Mouse (Mus musculus) embryonic facial prominence, embryonic 13.5 days (tissue): ENCODE data around the gene Fryl. TPM values are rescaled to one million over a fixed set of nuclear protein-coding genes. Genes with fewer than 3 reads are reported as not detected.

Experiments
- ATAC-seq: fragments of 200-750 bp; cut with Nextera tagmentation; 2 replicates; pipeline ENCODE4 v1.8.0; 2017; ENCODE audit warnings: low read depth; ENCODE audit not compliant: insufficient number of reproducible peaks, insufficient read depth, low FRiP score, low TSS enrichment
- H3K27ac ChIP-seq: fragments of 300-500 bp; sonication (generic); 2 replicates; pipeline ENCODE4 v1.5.1; 2015; ENCODE audit warnings: moderate library complexity, mild to moderate bottlenecking, inconsistent platforms
- H3K27me3 ChIP-seq: fragments of 300-500 bp; sonication (generic); 2 replicates; pipeline ENCODE4 v1.6.1; 2015; ENCODE audit warnings: mild to moderate bottlenecking, inconsistent platforms
- H3K36me3 ChIP-seq: fragments of 300-500 bp; sonication (generic); 2 replicates; pipeline ENCODE4 v1.6.1; 2015; ENCODE audit warnings: mild to moderate bottlenecking, inconsistent platforms
- H3K4me1 ChIP-seq: fragments of 300-500 bp; sonication (generic); 2 replicates; pipeline ENCODE4 v1.6.1; 2015; ENCODE audit warnings: inconsistent platforms
- H3K4me2 ChIP-seq: fragments of 300-500 bp; sonication (generic); 2 replicates; pipeline ENCODE4 v1.6.1; 2015; ENCODE audit warnings: moderate library complexity, mild to moderate bottlenecking, inconsistent platforms
- H3K4me3 ChIP-seq: fragments of 300-500 bp; sonication (generic); 2 replicates; pipeline ENCODE4 v1.5.1; 2015; ENCODE audit warnings: mild to moderate bottlenecking, inconsistent platforms
- H3K9ac ChIP-seq: fragments of 300-500 bp; sonication (generic); 2 replicates; pipeline ENCODE4 v1.6.1; 2015; ENCODE audit warnings: mild to moderate bottlenecking, inconsistent platforms
- H3K9me3 ChIP-seq: fragments of 300-500 bp; sonication (generic); 2 replicates; pipeline ENCODE4 v1.6.1; 2016; ENCODE audit warnings: inconsistent platforms
- WGBS: fragments of 180-500 bp; shearing (Covaris S2); methylation state at CpG from one replicate; pipeline ENCODE4 v1.1.7; 2015; ENCODE audit warnings: mixed read lengths; 5-methylcytosine and 5-hydroxymethylcytosine counted together
- polyA plus RNA-seq: library from polyadenylated mRNA; unstranded; fragments of >200 nt; fragmentation: Nextera tagmentation; extraction: Ambion mirVana; gene quantifications from 2 replicates; pipeline ENCODE4 v1.2.1, GENCODE M21; 2015

Gene Fryl
- polyA plus RNA-seq, 1 experiment from 2014 or later = 30.2 TPM

GRCm38 (mm10) chr5:72994424-72994823, 262.0 kb downstream of the Fryl start:
- no peaks in the 10 kb centered on the region for H3K27me3 ChIP-seq
- H3K9me3 ChIP-seq = no peaks in the 10 kb centered on the region
- H3K9ac ChIP-seq = no peak overlapping the region
- no peak overlapping the region for H3K4me3 ChIP-seq
- H3K4me1 ChIP-seq = peaks cover 14% of the 10 kb centered on the region
- no peak overlapping the region for H3K4me2 ChIP-seq
- 49% methylated on average over 8 of the region's 8 CpGs for WGBS
- no peak for ATAC-seq
- H3K27ac ChIP-seq = no peak overlapping the region
- H3K36me3 ChIP-seq = no peaks in the 10 kb centered on the region

GRCm38 (mm10) chr5:72992474-72992873, 263.9 kb downstream of the Fryl start:
- no peak overlapping the region for H3K27ac ChIP-seq
- peaks cover 14% of the 10 kb centered on the region for H3K4me1 ChIP-seq
- H3K36me3 ChIP-seq = no peaks in the 10 kb centered on the region
- H3K9ac ChIP-seq = no peak overlapping the region
- 79% methylated on average over 1 of the region's 1 CpGs for WGBS
- ATAC-seq = no peak
- H3K4me3 ChIP-seq = no peak overlapping the region
- no peak overlapping the region for H3K4me2 ChIP-seq
- H3K27me3 ChIP-seq = no peaks in the 10 kb centered on the region
- H3K9me3 ChIP-seq = no peaks in the 10 kb centered on the region

GRCm38 (mm10) chr5:72989756-72990155, 266.7 kb downstream of the Fryl start:
- ATAC-seq = no peak

GRCm38 (mm10) chr5:72987786-72988185, 268.6 kb downstream of the Fryl start:
- Histone ChIP-seq H3K9ac (no peak overlapping the region), H3K27me3 (no peaks in the 10 kb centered on the region), H3K4me3 (no peak overlapping the region), H3K9me3 (no peaks in the 10 kb centered on the region), H3K27ac (no peak overlapping the region), H3K36me3 (no peaks in the 10 kb centered on the region), H3K4me1 (peaks cover 14% of the 10 kb centered on the region; the same call in 1 of the 2 replicates), H3K4me2 (no peak overlapping the region)
- 75% methylated on average over 7 of the region's 7 CpGs for WGBS
- no peak for ATAC-seq

More at GRCm38 (mm10) chr5:72989756-72990155, 266.7 kb downstream of the Fryl start:
- 40% methylated on average over 8 of the region's 8 CpGs for WGBS
- no peak overlapping the region for H3K9ac ChIP-seq
- H3K4me3 ChIP-seq = no peak overlapping the region
- peaks cover 13% of the 10 kb centered on the region for H3K4me1 ChIP-seq
- H3K27ac ChIP-seq = no peak overlapping the region
- H3K27me3 ChIP-seq = no peaks in the 10 kb centered on the region
- H3K9me3 ChIP-seq = no peaks in the 10 kb centered on the region
- no peaks in the 10 kb centered on the region for H3K36me3 ChIP-seq
- H3K4me2 ChIP-seq = no peak overlapping the region

- H3K9me3 ChIP-seq = no peaks in the 10 kb centered on the region
- H3K4me3 ChIP-seq = no peak overlapping the region
- H3K27ac ChIP-seq = no peak overlapping the region
- no peak overlapping the region for H3K9ac ChIP-seq
- H3K36me3 ChIP-seq = peaks cover 18% of the 10 kb centered on the region
- no peak overlapping the region for H3K4me2 ChIP-seq
- H3K27me3 ChIP-seq = no peaks in the 10 kb centered on the region
- ATAC-seq = no peak
- peaks cover 12% of the 10 kb centered on the region for H3K4me1 ChIP-seq
- WGBS = 5% methylated on average over 2 of the region's 2 CpGs
Observed at GRCm38 (mm10) chr5:72984091-72984490, 272.3 kb downstream of the Fryl start.

GRCm38 (mm10) chr5:72976539-72976938, 279.9 kb downstream of the Fryl start:
- Histone ChIP-seq H3K27ac (no peak overlapping the region), H3K9ac (no peak overlapping the region), H3K9me3 (no peaks in the 10 kb centered on the region), H3K27me3 (no peaks in the 10 kb centered on the region), H3K4me3 (no peak overlapping the region), H3K36me3 (peaks cover 55% of the 10 kb centered on the region), H3K4me1 (no peaks in the 10 kb centered on the region), H3K4me2 (no peak overlapping the region)
- no peak for ATAC-seq
- WGBS = 79% methylated on average over 4 of the region's 4 CpGs

GRCm38 (mm10) chr5:72975996-72976395, 280.4 kb downstream of the Fryl start:
- Histone ChIP-seq H3K9me3 (no peaks in the 10 kb centered on the region), H3K4me3 (no peak overlapping the region), H3K4me2 (no peak overlapping the region), H3K9ac (no peak overlapping the region), H3K27me3 (no peaks in the 10 kb centered on the region), H3K27ac (no peak overlapping the region), H3K36me3 (peaks cover 52% of the 10 kb centered on the region), H3K4me1 (no peaks in the 10 kb centered on the region)
- 92% methylated on average over 6 of the region's 6 CpGs for WGBS
- ATAC-seq = no peak

- Histone ChIP-seq H3K9ac (no peak within 1 kb of the TSS), H3K27ac (no peak within 1 kb of the TSS), H3K27me3 (no peaks in the 10 kb centered on the region), H3K4me3 (no peak within 1 kb of the TSS), H3K4me1 (no peaks in the 10 kb centered on the region), H3K36me3 (peaks cover 47% of the 10 kb centered on the region), H3K9me3 (no peaks in the 10 kb centered on the region), H3K4me2 (no peak within 1 kb of the TSS)
- 97% methylated on average over 7 of the region's 7 CpGs for WGBS
- no peak for ATAC-seq
Observed at GRCm38 (mm10) chr5:72974602-72975001, 281.8 kb downstream of the Fryl start, which contains the start of gene Gm10135. Gene Gm10135, minus strand, starts transcription at chr5:72974702.

GRCm38 (mm10) chr5:72972934-72973333, 283.5 kb downstream of the Fryl start:
- no peak overlapping the region for H3K27ac ChIP-seq
- H3K9me3 ChIP-seq = no peaks in the 10 kb centered on the region
- H3K4me3 ChIP-seq = no peak overlapping the region
- ATAC-seq = no peak
- H3K4me1 ChIP-seq = no peaks in the 10 kb centered on the region
- 62% methylated on average over 5 of the region's 5 CpGs for WGBS
- H3K9ac ChIP-seq = no peak overlapping the region
- H3K36me3 ChIP-seq = peaks cover 54% of the 10 kb centered on the region
- no peak overlapping the region for H3K4me2 ChIP-seq
- no peaks in the 10 kb centered on the region for H3K27me3 ChIP-seq

GRCm38 (mm10) chr5:72972435-72972834, 284.0 kb downstream of the Fryl start:
- no peaks in the 10 kb centered on the region for H3K9me3 ChIP-seq
- peaks cover 53% of the 10 kb centered on the region for H3K36me3 ChIP-seq
- no peaks in the 10 kb centered on the region for H3K4me1 ChIP-seq
- no peak overlapping the region for H3K9ac ChIP-seq
- no peak overlapping the region for H3K4me3 ChIP-seq
- 75% methylated on average over 4 of the region's 4 CpGs for WGBS
- ATAC-seq = no peak
- no peak overlapping the region for H3K27ac ChIP-seq
- H3K27me3 ChIP-seq = no peaks in the 10 kb centered on the region
- no peak overlapping the region for H3K4me2 ChIP-seq

Other genes starting within 250 kb of the Fryl start
- gene Slc10a4, start 249.7 kb downstream of the Fryl start, polyA plus RNA-seq = 0.66 and 1.5 TPM in 2 replicates
- gene Ociad1, start 36.2 kb upstream of the Fryl start, polyA plus RNA-seq = 216 and 225 TPM in 2 replicates
- gene Ociad2, start 84.4 kb upstream of the Fryl start, polyA plus RNA-seq = 10.6 and 12.9 TPM in 2 replicates
- gene Cwh43, start 149.5 kb upstream of the Fryl start, polyA plus RNA-seq = 0.15 and 0.48 TPM in 2 replicates
- 28.6 and 30.8 TPM in 2 replicates for gene Dcun1d4, start 224.4 kb upstream of the Fryl start, polyA plus RNA-seq